ENCODE assay signal across 10 mouse cellular contexts in the genomic region with DNA sequence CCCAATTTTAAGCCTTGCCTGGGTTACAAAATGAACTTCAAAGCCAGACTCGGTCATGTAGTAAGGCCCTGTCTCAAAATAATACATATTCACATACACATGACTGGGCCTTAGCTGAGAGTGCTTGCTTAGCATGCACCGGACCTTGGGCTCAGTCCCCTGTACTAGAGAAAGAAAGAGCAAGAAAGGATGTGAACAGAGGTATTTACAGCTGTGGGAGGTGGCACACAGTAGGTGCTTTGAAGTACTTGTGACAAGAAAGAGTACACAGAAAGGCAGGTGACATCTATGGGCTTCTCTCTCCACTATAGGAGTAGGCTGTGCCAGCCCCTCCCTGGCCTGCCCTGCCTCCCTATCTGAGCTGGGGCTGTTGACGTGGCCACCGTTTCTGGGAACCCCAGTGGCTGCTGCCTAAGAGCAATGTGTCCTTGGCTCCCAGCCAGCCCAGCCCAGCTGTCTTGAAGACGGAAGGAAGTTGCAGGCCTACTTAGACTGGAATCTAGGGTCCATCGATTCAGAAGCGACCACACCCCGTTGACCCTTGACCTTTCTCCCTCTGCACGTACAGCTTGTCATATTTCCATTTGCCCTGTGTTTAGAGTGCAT. TPM values are rescaled to one million over a fixed set of nuclear protein-coding genes. Genes with fewer than 3 reads are reported as not detected.
DNase-seq lines count a peak whose midpoint lies in the region; ATAC-seq and TF ChIP-seq lines count a peak whose summit lies in the region.
"Had no signal": no experiment of that assay in that cellular context is flagged by ENCODE, and none has a peak within 500 bp of the region (broad histone marks: within the 10 kb centered on the region; RNA-seq: fewer than 3 reads in every experiment).

No protein-coding gene starts in this region.

- no peak overlapping the region for H3K9ac ChIP-seq in heart, adult 2 months (ENCODE audit: low read depth, low read length)
- no peak overlapping the region for H3K9ac ChIP-seq in heart, embryonic 11.5 days (ENCODE audit: low read depth, low read length)
- no peak overlapping the region for H3K9ac ChIP-seq in stomach, embryonic 15.5 days
- H3K9ac ChIP-seq in hindbrain, embryonic 11.5 days (ENCODE audit: low read depth, low read length) = no peak overlapping the region

- DNase-seq in heart, adult 2 months = peak; percentile 90 to 92
- peak; percentile 92 for DNase-seq in T-cell, adult 2 months (ENCODE audit: low spot score)
- peak; percentile 83 to 89 for DNase-seq in kidney, postnatal 4 days
- DNase-seq in hindbrain, embryonic 11.5 days (ENCODE audit: low spot score) = no peak

- no peaks in the 10 kb centered on the region for H3K79me2 ChIP-seq in heart, adult 2 months (replicated peaks; ENCODE audit: control insufficient read depth, insufficient read depth, low read length)

- no peaks in the 10 kb centered on the region for H3K9me3 ChIP-seq in heart, embryonic 11.5 days (replicated peaks; ENCODE audit: control insufficient read depth, low read length)
- no peaks in the 10 kb centered on the region for H3K9me3 ChIP-seq in stomach, embryonic 15.5 days
- no peaks in the 10 kb centered on the region for H3K9me3 ChIP-seq in hindbrain, embryonic 11.5 days (ENCODE audit: control insufficient read depth, low read length)

- peak overlapping the region; percentile 60 for H3K27ac ChIP-seq in heart, adult 2 months
- no peak overlapping the region for H3K27ac ChIP-seq in heart, embryonic 11.5 days (ENCODE audit: low read depth, low read length)
- peak overlapping the region; percentile 13; the same call in 1 of the 2 replicates for H3K27ac ChIP-seq in stomach, embryonic 15.5 days
- H3K27ac ChIP-seq in hindbrain, embryonic 11.5 days (ENCODE audit: low read depth, low read length) = no peak overlapping the region

- peaks cover 46% of the 10 kb centered on the region for H3K4me1 ChIP-seq in heart, adult 2 months (ENCODE audit: control insufficient read depth, insufficient read depth, low read length)
- H3K4me1 ChIP-seq in heart, embryonic 11.5 days (ENCODE audit: control insufficient read depth, insufficient read depth, low read length) = peaks cover 6% of the 10 kb centered on the region
- peaks cover 34% of the 10 kb centered on the region for H3K4me1 ChIP-seq in stomach, embryonic 15.5 days
- no peaks in the 10 kb centered on the region for H3K4me1 ChIP-seq in hindbrain, embryonic 11.5 days (replicated peaks; ENCODE audit: control insufficient read depth, insufficient read depth, low read length)

- no peaks in the 10 kb centered on the region for H3K27me3 ChIP-seq in heart, adult 2 months (ENCODE audit: control insufficient read depth, insufficient read depth, low read length)
- peaks cover 2% of the 10 kb centered on the region; the same call in 1 of the 2 replicates for H3K27me3 ChIP-seq in heart, embryonic 11.5 days (ENCODE audit: control insufficient read depth, insufficient read depth, low read length)
- H3K27me3 ChIP-seq in stomach, embryonic 15.5 days (replicated peaks) = no peaks in the 10 kb centered on the region
- no peaks in the 10 kb centered on the region for H3K27me3 ChIP-seq in hindbrain, embryonic 11.5 days (ENCODE audit: control insufficient read depth, insufficient read depth, low read length)
- H3K27me3 ChIP-seq: Patski had no signal

- TF ChIP-seq EP300 in heart, adult 2 months (IDR thresholded peaks at IDR 0.05; ENCODE audit: insufficient read depth, low read depth, low read length) = peak; percentile 95

- peaks cover 3% of the 10 kb centered on the region for H3K36me3 ChIP-seq in heart, adult 2 months (ENCODE audit: control insufficient read depth, insufficient read depth, low read length)
- no peaks in the 10 kb centered on the region for H3K36me3 ChIP-seq in heart, embryonic 11.5 days (ENCODE audit: control insufficient read depth, insufficient read depth, low read length)
- H3K36me3 ChIP-seq in stomach, embryonic 15.5 days = no peaks in the 10 kb centered on the region
- H3K36me3 ChIP-seq in hindbrain, embryonic 11.5 days (ENCODE audit: control insufficient read depth, insufficient read depth, low read length) = no peaks in the 10 kb centered on the region

- no peak overlapping the region for H3K4me2 ChIP-seq in heart, embryonic 11.5 days
- H3K4me2 ChIP-seq in stomach, embryonic 15.5 days = no peak overlapping the region
- no peak overlapping the region for H3K4me2 ChIP-seq in hindbrain, embryonic 11.5 days (replicated peaks; ENCODE audit: low read depth, low read length)

- 37% methylated on average over 9 of the region's 9 CpGs for WGBS in heart, adult 2 months
- 52% methylated on average over 9 of the region's 9 CpGs for whole genome bisulfite sequencing in heart, embryonic 11.5 days (ENCODE audit: insufficient replicate concordance)
- 28% methylated on average over 9 of the region's 9 CpGs for WGBS in stomach, embryonic 15.5 days
- 71% methylated on average over 9 of the region's 9 CpGs for WGBS in hindbrain, embryonic 11.5 days

- intact Hi-C loops in heart, adult 2 months (cut with DNase I) = no loop called here

- no peak for ATAC-seq in heart, embryonic 11.5 days (replicated peaks; ENCODE audit: insufficient number of reproducible peaks, low FRiP score, low TSS enrichment)
- peak; percentile 75 for ATAC-seq in granulocyte monocyte progenitor cell, adult 5-6 weeks (replicated peaks; ENCODE audit: poor library complexity, severe bottlenecking)
- peak; percentile 82 for ATAC-seq in megakaryocyte, adult 5-6 weeks (ENCODE audit: poor library complexity, severe bottlenecking)
- peak; percentile 80 for ATAC-seq in stomach, embryonic 15.5 days (ENCODE audit: insufficient read depth, low FRiP score, low read depth)
- no peak for ATAC-seq in hindbrain, embryonic 11.5 days (ENCODE audit: low FRiP score)
- ATAC-seq: Patski had no signal

- 0 out of 2 replicates have a peak, but pooled peaks have one; percentile 12 for TF ChIP-seq POLR2A in heart, adult 2 months (IDR thresholded peaks at IDR 0.05; ENCODE audit: insufficient read depth, low read depth, low read length)

- H3K4me3 ChIP-seq in heart, adult 2 months = no peak overlapping the region
- no peak overlapping the region for H3K4me3 ChIP-seq in heart, embryonic 11.5 days (ENCODE audit: low read depth, low read length)
- H3K4me3 ChIP-seq in stomach, embryonic 15.5 days (replicated peaks) = no peak overlapping the region
- no peak overlapping the region for H3K4me3 ChIP-seq in hindbrain, embryonic 11.5 days (ENCODE audit: low read depth, low read length)

- TF ChIP-seq CTCF in heart, adult 2 months (IDR thresholded peaks at IDR 0.05) = no peak

RNA-seq across cellular contexts. Expression of gene Il4ra, which starts 9.3 kb away (rescaled TPM):
- total RNA-seq in heart, adult 2 months (2021) = 10 to 100 TPM; 13.2 to 20.1 TPM
- 14.3 and 19.1 TPM in 2 replicates for polyA plus RNA-seq in heart, adult 2 months (2012; rRNA removed)
- polyA plus RNA-seq in heart, embryonic 11.5 days (2014; fragmentation: Nextera tagmentation; extraction: Ambion mirVana) = 1.5 and 1.6 TPM in 2 replicates
- total RNA-seq in granulocyte monocyte progenitor cell, adult 5-6 weeks (2014; fragmentation: Nextera tagmentation) = 13.4 and 13.6 TPM in 2 replicates
- 17.2 and 22.6 TPM in 2 replicates for total RNA-seq in granulocyte monocyte progenitor cell, adult 5-6 weeks (2017)
- total RNA-seq in megakaryocyte, adult 5-6 weeks (2015) = 11.9 and 15.9 TPM in 2 replicates
- total RNA-seq in megakaryocyte, adult 5-6 weeks (2017) = 29.8 and 31.7 TPM in 2 replicates
- polyA plus RNA-seq in stomach, embryonic 15.5 days (2015; fragmentation: Nextera tagmentation; extraction: Ambion mirVana) = 9.5 and 10.1 TPM in 2 replicates
- 2.5 and 2.6 TPM in 2 replicates for polyA plus RNA-seq in hindbrain, embryonic 11.5 days (2014; fragmentation: Nextera tagmentation; extraction: Ambion mirVana)

RNA-seq across cellular contexts. Expression of gene Il21r, which starts 42.0 kb away (rescaled TPM):
- total RNA-seq in heart, adult 2 months (2021) = under 1 TPM; 0.48 to 0.60 TPM
- 1.8 and 2.3 TPM in 2 replicates for polyA plus RNA-seq in heart, adult 2 months (2012; rRNA removed)
- polyA plus RNA-seq in heart, embryonic 11.5 days (2014; fragmentation: Nextera tagmentation; extraction: Ambion mirVana) = 0.10 TPM in 1 of 2 replicates, not detected in the other
- 1.8 and 8.8 TPM in 2 replicates for total RNA-seq in granulocyte monocyte progenitor cell, adult 5-6 weeks (2014; fragmentation: Nextera tagmentation)
- 7.5 and 8.2 TPM in 2 replicates for total RNA-seq in granulocyte monocyte progenitor cell, adult 5-6 weeks (2017)
- total RNA-seq in megakaryocyte, adult 5-6 weeks (2015) = 0.62 and 0.83 TPM in 2 replicates
- 1.8 and 2.2 TPM in 2 replicates for total RNA-seq in megakaryocyte, adult 5-6 weeks (2017)
- 0.57 and 0.65 TPM in 2 replicates for polyA plus RNA-seq in stomach, embryonic 15.5 days (2015; fragmentation: Nextera tagmentation; extraction: Ambion mirVana)
- polyA plus RNA-seq in hindbrain, embryonic 11.5 days (2014; fragmentation: Nextera tagmentation; extraction: Ambion mirVana) = 0.09 and 0.25 TPM in 2 replicates
- polyA plus RNA-seq: neural tube, embryonic 14.5 days; Patski had no signal

Comparison
In these comparisons a context has a peak if more than half of its experiments do, and no peak if none do; other contexts are left out.
1. H3K27ac ChIP-seq: peak in heart, adult 2 months (single experiment) and stomach, embryonic 15.5 days (single experiment); none in heart, embryonic 11.5 days (single experiment) and hindbrain, embryonic 11.5 days (single experiment).
2. ATAC-seq: peak in granulocyte monocyte progenitor cell, adult 5-6 weeks (single experiment), megakaryocyte, adult 5-6 weeks (single experiment) and stomach, embryonic 15.5 days (single experiment); none in heart, embryonic 11.5 days (single experiment) and hindbrain, embryonic 11.5 days (single experiment).